Mouse (Mus musculus) heart, adult 18-20 months (tissue): ENCODE data around the gene Ankrd65. TPM values are rescaled to one million over a fixed set of nuclear protein-coding genes. Genes with fewer than 3 reads are reported as not detected.

Source experiments
- DNase-seq, 2 experiments: peaks; one replicate each; pipeline ENCODE4 v3.0.0; 2021 to 2022; ENCODE audit warnings: mixed read lengths in 1 of 2
- total RNA-seq, 2 experiments: library from RNA; stranded (reverse); gene quantifications; 2 replicates each; pipeline ENCODE4 v1.2.3; 2021

Gene Ankrd65
- total RNA-seq, 2 experiments from 2014 or later: not detected

DNA sequence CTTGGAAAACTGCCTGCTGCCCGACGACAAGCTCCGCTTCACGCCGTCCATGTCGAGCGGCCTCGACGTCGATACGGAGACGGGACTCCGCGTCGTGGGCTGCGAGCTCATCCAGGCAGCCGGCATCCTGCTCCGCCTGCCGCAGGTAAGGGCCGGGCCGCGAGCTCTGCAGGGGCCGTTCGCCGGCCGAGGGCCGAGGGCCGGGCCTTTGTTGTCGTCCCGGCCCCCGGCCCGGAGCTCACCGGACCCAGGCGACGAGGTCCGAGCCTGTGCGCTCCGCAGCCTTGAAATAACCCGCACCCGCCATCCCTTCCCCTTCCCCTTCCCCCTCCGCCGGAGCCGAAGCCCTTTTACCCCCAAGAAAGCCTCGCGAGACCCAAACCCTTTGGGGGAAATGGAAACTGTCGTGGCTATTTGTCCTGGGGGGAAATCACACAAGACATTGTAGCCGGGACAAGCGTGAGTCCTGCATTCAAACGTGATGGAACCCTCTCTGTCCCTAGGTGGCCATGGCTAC lies 22.5 kb downstream of the Ankrd65 start:
- peak in 1 of 2 experiments; percentile 33 for DNase-seq

DNA sequence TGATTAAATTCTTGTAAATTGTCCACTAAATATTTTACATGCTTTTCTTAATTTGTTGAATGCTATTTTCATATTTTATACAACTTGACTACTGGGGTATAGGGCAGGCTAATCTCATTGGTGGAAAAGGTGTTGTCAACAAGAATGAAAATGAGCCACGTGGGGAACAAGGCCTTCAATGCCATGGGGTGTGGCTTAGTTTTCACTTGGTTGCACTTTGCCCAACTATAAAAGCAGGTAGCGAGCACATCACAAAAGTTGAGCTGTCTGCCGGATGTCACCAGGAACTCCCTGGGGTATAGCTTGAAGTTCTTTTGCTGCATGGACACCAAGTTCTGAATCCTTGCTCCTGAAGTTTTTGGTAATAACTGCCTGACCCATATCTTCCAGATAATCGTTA lies 27.3 kb downstream of the Ankrd65 start:
- no peak for DNase-seq

DNA sequence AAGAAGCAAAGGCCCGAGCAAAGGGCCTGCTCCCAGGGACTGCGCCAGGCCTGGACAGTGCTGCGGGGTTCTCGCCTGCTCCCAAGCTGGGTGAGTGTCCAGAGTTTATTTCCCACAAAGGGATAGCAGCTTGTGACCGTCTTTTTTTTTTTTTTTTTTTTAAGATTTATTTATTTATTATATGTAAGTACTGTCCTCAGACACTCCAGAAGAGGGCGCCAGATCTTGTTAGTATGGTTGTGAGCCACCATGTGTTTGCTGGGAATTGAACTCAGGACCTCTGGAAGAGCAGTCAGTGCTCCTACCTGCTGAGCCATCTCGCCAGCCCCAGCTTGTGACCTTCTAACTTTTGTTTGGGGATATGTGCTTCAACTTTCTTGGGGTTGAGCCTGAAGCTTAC lies 30.8 kb downstream of the Ankrd65 start:
- peak in 1 of 2 experiments; percentile 37 for DNase-seq

DNA sequence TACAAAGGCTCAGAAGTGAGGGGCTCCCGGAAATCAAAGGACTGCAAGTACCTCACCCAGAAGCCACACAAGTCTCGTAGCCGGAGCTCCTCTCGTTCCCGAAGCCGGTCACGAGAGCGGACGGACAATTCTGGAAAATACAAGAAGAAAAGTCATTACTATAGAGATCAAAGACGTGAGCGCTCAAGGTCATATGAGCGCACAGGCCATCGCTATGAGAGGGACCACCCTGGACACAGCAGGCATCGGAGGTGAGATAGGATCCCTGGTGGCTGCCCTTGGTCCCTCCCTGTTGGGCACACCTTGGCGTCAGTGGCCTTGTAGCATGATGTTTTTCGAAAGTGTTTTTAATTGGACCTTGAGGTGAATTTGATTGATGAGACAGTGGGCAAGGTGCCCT lies 33.2 kb downstream of the Ankrd65 start:
- no peak for DNase-seq

DNA sequence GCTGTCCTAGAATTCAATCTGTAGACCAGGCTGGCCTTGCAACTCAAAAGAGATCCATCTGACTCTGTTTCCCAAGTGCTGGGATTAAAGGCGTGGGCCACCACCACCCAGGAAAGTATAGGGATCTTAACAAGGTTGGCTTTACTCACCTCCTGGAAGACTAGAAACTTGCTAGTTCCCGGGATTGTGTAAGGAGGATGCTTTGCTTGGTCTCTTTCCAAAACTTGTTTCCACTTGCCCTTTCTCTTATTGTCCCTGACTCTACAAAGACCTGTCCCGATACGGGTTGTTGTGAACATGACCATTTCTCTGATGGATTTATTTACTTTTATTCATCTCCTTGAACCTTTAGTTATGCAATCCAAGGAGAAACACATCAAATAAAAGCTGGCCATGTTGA lies 39.6 kb downstream of the Ankrd65 start:
- DNase-seq: no peak

DNA sequence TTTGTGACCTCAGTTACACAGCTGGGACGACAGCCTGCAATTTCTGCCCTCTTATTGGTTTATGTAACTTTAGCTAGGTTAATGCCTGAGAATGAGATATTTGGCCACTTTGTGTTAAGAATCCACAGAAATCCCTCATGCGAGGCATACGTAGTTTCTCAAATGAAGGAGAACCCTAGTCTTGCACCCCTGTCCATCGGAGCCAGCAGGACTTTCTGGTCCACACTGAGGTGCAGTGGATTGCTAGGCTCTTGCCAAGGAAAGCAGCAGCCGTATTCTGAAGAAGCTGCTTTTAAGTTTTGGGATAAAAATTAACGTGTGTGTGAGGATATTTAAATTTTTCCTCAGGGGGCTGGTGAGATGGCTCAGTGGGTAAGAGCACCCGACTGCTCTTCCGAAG lies 40.4 kb downstream of the Ankrd65 start:
- DNase-seq: no peak

DNA sequence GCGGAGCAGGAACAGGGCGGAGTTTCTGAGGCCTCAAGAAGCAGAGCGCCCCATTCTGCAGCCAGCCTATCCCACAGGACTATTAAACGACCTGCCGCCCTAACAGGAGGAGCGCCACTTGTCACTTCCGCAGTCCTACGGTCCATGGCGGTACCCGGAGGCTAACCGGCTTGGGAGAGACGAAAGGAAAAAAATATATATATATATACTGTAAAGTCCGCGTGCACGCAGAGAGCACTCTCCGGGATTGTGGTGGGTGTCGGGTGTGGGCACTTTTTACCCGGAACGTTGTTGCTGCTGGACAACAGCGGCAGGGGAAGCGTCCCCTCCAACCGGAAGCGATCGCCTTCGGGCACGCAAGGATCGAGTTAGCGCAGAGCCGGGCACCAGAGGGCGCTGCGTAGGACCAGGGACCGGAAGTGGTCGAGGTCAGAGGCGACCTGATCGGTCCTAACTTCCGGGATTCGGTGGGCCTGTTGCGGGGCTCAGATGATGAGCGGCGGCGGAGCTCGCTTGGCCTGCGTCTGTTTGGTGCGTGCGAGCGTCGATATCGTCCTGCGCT lies 41.0 kb downstream of the Ankrd65 start, which contains the start of gene Aurkaip1:
Gene Aurkaip1, plus strand, starts transcription at position 68 of the 562 bp plus-strand sequence.
- DNase-seq: peak; percentile 96

DNA sequence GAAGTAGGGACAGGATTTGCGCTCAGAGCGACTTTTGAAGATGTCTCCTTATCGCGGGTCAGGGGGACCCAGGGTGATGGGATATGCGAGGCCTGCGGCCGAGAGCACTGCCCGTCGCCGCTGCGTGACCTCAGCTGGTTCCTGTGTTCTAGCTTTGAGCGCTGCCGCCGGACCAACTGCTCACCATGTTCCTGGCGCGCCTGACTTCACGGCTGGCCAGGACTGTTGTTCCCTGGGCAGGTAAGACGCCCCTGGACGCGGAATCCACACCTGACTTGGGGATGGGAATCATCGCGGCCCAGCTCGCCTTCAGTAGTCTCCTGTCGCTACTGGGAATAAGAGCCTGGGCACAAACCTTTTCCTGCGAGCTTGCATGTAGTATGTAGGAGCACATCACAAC lies 41.6 kb downstream of the Ankrd65 start:
- DNase-seq: no peak

DNA sequence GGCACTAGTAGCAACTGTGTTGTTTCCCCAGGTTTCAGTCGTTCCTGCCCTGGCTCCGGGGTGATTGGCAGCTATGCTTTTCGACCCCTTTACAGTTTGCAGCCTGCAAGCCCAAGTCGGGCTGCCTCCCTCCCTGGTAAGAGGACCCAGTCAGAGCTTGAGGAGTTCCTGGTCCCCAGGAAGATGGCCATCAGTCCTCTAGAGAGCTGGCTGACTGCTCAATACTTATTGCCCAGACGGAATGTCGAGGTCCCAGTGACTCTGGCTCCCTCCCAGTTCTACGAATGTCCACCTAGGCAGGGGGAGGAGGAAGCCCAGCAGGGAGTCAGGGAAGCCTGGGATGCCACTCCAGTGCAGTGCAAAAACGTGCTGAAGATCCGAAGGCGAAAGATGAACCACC lies 42.1 kb downstream of the Ankrd65 start:
- DNase-seq: no peak

DNA sequence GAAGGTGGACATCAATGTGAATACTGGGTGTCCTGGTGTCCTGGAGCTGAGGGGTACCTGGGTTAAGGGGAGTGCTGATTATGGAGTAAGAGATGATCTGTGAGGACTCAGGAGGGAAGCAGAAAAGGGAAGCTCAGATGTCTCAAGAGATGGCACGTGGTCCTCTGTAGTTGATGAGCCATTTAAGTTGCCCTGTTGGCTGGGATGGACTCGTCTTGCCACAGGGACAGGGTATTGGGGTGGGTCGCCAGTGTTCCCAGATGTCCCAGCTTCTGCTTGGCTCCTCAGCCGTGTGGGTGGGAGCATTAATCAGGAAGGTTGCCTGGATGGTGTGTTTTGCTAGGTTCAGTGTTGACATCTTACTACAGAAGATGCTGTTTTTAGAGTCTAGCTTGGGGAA lies 43.0 kb downstream of the Ankrd65 start:
- no peak for DNase-seq

DNA sequence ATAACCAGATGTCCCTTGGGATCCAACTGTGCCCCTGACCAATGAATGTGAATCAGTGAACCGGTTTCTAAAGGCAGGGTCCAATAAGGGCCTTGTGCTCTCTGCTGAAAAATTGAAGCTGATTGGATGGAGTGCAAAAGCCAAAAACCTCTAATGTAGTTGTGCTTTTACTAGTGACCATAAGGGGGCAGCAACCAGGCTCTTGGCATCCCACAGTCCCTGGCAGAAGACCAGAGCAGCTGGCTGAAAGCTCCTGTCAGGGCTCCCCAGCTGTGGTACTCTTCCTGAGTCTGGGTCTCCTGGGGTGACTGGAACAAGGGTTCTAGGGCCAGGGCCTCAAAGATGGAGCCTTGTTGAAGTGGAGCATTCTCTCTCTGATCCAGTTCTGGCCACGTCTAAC lies 43.6 kb downstream of the Ankrd65 start:
- peak; percentile 90 to 92 for DNase-seq

DNA sequence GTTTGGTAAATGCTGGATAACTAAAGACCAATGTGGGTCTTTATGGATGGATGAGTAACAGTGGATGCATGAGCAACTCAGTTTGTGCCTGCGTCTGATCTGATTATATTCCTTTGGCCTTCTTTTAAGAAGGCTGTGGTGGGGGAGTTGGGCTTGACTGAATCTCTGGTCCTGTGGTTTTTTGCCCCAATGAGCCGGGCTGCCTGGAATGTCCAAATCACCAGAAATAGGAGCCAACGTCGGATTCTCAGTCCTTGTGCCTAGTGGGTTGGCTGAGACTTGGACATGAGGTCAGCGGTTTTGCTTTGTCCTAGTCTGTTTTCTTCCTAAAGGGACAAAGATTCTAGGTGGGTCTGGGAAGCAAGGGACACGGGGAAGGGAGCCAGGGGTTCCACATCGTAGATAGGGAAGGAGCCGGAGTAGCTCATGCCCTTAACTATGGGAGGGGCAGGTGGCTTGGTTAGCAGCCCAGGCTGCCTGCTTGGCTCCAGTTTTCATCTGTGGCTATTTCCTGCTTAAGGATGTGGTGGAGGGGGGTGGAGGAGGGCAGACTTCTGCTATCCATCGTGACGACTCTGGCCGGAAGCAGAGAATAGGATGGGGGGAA lies 47.3 kb downstream of the Ankrd65 start:
- peak; percentile 72 to 85 for DNase-seq

DNA sequence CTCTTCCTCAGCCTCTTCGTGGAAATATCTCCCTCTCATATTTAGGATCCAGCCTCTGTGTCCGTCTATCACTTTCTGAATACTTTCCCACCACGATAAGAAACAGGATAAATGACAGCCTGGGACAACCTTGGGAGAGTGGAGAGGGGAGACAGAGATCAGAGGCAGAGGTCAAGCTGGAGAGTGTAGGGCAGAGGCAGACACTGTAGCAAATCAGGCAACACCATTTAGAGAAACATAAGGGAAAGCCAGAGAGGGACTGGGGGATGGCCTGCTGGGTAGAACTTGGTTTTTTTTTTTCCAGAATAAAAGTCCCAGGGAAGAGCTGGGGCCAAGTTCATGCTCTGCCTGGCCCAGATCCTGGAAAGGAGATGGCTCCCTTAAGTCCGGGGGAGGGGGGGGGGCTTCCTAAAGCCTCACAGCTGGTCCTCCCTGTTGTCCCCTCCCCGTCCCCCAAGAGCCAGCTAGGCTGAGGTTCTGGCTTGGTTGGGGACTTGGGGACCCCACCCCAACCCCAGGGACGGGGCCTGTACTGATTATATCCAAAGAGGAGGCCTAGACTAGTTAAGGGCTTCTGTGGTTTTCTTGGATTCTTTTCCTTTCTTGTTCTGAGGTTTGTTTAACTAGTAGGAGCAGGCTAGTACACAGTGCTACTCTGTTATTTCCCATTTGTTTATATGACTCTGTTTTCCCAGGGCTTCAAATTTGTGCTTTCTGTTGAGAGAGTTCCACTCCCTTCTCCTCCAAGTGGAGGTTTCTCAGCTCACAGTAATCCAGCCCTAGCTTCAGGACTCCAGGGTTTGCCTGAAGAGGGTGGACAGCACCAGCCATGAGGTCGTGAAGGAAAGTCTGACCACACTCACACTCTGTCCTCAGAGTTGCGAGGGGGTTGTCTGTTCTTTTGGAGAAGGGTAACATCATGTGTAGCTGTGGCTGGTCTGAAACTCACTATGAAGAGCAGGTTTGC lies 48.2 kb downstream of the Ankrd65 start:
- DNase-seq: peak; percentile 63 to 80

DNA sequence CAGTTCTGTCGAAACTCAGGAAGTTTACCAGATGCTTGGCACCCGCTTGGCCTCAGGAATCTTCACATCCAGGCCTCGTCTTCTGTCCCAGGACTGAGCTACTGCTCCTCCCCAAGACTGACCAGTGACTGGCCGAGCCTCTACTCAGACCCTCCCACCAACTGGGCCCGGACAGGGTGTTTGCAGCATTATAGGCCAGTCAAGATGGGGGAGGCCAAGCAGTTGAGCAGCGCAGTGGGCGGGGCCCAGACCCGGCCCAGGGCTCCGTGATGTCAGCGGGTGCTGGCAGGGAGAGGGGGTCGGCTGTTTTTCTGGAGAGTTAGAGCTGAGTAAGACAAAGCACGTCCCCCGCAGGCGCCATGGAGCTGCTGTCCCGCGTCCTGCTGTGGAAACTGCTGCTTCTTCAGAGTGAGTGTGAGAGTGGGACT lies 49.3 kb downstream of the Ankrd65 start, which contains the start of gene Mxra8:
Gene Mxra8, plus strand, starts transcription at position 198 of the 428 bp plus-strand sequence.
- DNase-seq: peak; percentile 87 to 95

DNA sequence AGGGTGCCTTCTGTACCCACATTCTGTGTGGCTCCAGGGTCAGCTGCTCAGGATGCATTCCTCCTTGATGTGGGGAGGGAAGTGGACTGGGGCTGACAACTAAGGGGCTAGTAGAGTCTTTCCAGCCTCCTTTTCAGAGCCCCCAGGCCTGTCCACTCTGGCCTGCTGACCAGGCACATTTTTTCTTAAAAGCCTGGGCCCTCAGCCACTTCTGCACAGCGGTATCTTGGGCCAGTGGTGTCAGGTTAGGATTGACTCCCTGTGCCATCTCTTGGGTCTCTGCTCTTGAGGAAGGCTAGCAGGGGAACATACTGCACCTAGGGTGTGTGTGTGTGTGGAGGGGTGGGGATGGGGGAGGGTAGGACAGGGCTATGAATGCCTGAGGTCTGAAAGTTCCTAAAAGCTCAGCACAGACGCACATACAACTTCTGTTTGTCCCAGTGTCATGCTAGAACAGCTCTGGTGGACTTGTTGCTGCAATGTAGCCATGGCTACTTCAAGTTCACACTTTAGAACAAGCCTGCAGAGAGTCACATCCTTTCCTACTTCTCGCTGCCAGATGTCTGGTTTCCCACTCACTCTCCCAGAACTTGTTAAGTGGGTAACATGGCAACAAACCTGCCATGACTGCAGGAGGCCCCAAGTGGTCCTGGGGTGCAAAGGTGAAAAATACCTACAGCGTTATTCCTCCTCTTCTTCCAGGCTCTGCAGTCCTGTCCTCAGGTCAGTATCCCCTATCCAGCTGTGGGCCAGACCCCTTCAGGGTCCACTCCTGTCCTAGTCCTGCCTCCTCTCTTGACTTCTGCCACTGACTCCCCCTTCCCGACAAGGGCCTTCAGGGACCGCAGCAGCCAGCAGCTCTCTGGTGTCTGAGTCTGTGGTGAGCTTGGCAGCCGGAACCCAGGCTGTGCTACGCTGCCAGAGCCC lies 50.1 kb downstream of the Ankrd65 start:
- no peak for DNase-seq

DNA sequence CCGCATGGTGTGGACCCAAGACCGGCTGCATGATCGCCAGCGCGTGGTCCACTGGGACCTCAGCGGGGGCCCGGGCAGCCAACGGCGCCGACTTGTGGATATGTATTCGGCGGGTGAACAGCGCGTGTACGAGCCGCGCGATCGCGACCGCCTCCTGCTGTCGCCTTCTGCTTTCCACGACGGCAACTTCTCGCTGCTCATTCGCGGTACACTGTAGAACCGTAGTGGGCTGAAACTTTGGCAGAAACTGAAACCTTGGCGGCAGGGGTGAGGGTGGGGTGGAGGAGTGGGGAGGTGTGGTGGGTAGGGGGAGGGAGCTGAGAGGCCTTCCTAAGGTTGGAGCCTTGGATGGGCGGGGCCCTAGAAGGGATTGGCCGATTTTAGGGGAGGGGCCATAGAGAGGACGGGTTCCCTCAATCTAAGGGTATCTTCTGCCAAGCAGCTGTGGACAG lies 50.8 kb downstream of the Ankrd65 start:
- DNase-seq: peak; percentile 70 to 80

DNA sequence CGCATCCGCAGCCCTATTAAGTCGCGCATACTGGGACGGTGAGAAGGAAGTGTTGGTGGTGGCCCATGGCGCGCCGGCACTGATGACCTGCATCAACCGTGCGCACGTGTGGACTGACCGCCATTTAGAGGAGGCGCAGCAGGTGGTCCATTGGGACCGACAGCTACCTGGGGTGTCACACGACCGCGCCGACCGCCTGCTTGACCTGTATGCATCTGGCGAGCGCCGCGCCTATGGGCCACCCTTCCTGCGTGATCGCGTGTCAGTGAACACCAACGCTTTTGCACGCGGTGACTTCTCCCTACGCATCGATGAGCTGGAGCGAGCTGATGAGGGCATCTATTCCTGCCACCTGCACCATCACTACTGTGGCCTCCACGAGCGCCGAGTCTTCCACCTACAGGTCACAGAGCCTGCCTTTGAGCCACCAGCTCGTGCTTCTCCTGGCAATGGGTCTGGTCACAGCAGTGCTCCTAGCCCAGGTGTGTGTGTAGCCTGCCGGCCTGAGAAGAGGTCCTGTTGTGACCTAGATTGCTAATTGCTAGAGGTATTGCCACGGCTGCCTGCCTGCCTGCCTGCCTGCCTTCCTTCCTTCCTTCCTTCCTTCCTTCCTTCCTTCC lies 51.5 kb downstream of the Ankrd65 start:
- no peak for DNase-seq

DNA sequence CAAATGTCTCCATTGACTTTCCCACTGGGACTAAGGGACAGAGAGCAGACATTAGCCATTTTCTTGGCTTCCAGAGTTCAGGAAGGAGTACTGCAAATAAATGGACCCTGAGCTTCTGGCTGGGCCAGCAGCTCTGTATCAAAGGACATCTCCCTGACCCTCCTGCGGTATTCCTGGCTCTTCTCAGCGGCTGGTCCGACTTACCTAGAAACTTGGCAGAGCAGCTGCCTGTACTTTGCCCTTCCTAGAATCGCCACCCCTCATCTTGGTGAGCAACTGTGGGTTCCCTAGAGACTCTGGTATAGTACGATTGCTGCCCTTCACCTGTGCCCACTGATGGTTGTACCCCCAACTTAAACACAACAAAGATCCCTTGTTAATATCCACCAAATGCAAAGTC lies 53.0 kb downstream of the Ankrd65 start:
- no peak for DNase-seq

DNA sequence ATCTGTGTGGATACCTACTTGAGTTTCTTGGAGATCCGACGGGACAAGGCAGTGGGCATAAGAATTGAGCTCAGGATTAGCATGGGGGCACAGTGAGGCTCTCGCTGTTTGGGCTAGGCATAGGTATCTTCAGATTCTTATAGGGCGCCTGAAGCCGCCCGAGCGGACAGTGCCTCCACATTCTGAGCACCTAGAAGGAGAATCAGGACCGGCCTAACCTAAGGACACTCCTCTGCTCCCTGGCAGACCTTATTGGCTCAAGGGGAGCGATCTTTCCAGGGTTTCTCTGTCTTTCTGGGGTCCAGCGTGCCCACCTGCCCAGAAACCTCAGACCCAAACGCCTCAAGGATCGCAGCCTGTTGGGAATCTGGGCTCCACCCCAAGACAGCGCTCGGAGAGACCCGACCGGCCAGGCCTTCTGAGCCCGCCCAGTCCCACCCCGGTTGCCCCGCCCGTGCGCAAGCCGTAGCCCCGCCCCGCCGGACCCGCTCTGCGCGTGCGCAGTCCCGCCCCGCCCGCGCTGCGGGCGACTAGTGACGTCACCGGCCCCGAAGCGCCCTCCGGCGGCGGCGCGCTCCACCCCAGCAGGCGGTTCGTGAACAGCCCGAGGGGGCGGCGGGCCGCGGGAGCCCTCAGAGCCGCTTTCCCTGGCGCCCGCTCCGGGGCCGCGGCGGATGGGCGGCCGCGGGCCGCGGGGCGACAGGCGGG lies 56.8 kb downstream of the Ankrd65 start, which contains the start of gene Dvl1:
Gene Dvl1, plus strand, starts transcription at position 532 of the 708 bp plus-strand sequence.
- peak; percentile 95 to 96 for DNase-seq
